Mouse (Mus musculus) midbrain, embryonic 15.5 days (tissue): ENCODE results near the gene Polr1c. TPM values are rescaled to one million over a fixed set of nuclear protein-coding genes. Genes with fewer than 3 reads are reported as not detected.

Experiments used
- ATAC-seq: fragments of 200-750 bp; cut with Nextera tagmentation; replicated peaks from 2 replicates; pipeline ENCODE4 v1.8.0; 2017; ENCODE audit warnings: moderate TSS enrichment
- H3K27ac ChIP-seq: fragments of 300-500 bp; sonication (generic); 2 replicates; pipeline ENCODE4 v1.5.1; 2015; ENCODE audit warnings: mild to moderate bottlenecking, inconsistent platforms
- H3K27me3 ChIP-seq: fragments of 300-500 bp; sonication (generic); replicated peaks from 2 replicates; pipeline ENCODE4 v1.6.1; 2015; ENCODE audit warnings: inconsistent platforms
- H3K36me3 ChIP-seq: fragments of 300-500 bp; sonication (generic); replicated peaks from 2 replicates; pipeline ENCODE4 v1.6.1; 2015; ENCODE audit warnings: inconsistent platforms
- H3K4me1 ChIP-seq: fragments of 300-500 bp; sonication (generic); 2 replicates; pipeline ENCODE4 v1.6.1; 2015; ENCODE audit warnings: inconsistent platforms
- H3K4me2 ChIP-seq: fragments of 300-500 bp; sonication (generic); 2 replicates; pipeline ENCODE4 v1.6.1; 2015; ENCODE audit warnings: inconsistent platforms, mild to moderate bottlenecking, moderate library complexity
- H3K4me3 ChIP-seq: fragments of 300-500 bp; sonication (generic); 2 replicates; pipeline ENCODE4 v1.5.1; 2015; ENCODE audit warnings: mild to moderate bottlenecking, inconsistent platforms
- H3K9ac ChIP-seq: fragments of 300-500 bp; sonication (generic); 2 replicates; pipeline ENCODE4 v1.6.1; 2015; ENCODE audit warnings: mild to moderate bottlenecking, inconsistent platforms
- H3K9me3 ChIP-seq: fragments of 300-500 bp; sonication (generic); 2 replicates; pipeline ENCODE4 v1.6.1; 2016; ENCODE audit warnings: inconsistent platforms
- WGBS: fragments of 180-500 bp; shearing (Covaris S2); methylation state at CpG from one replicate; pipeline ENCODE4 v1.1.7; 2015; ENCODE audit warnings: mixed read lengths; 5-methylcytosine and 5-hydroxymethylcytosine counted together
- polyA plus RNA-seq: library from polyadenylated mRNA; unstranded; fragments of >200 nt; fragmentation: Nextera tagmentation; extraction: Ambion mirVana; gene quantifications from 2 replicates; pipeline ENCODE4 v1.2.1, GENCODE M21; 2015

Gene Polr1c
- polyA plus RNA-seq, 1 experiment from 2014 or later: 71.6 TPM

DNA sequence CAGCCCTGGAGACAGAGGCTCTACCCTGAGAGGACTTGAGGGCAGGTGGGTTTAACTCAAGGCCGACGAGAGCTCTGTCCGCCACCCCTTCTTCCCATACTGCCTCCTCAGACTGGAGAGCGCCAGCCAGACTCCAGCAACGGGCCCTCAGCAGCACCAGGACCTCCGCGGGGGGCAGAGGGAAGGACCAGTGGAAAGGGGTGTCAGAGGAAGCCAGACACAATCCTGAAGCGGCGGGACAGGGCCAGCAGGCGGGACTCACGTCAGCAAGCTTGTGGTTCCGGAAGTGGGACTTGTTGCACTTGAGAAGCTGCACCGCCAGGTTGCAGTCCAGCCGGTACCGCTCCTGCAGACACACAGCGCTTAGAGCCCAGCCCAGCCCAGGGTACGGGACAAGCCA, 11.8 kb upstream of the Polr1c start:
- no peak overlapping the region for H3K4me3 ChIP-seq
- 90% methylated on average over 17 of the region's 17 CpGs for WGBS
- H3K9ac ChIP-seq: no peak overlapping the region
- H3K9me3 ChIP-seq: no peaks in the 10 kb centered on the region
- ATAC-seq: no peak
- H3K27ac ChIP-seq: no peak overlapping the region
- H3K4me1 ChIP-seq: peaks cover 14% of the 10 kb centered on the region
- H3K36me3 ChIP-seq: peaks cover 2% of the 10 kb centered on the region; the same call in 1 of the 2 replicates
- no peak overlapping the region for H3K4me2 ChIP-seq
- 0 out of 2 replicates have a peak, but pooled peaks cover 3% of the 10 kb centered on the region for H3K27me3 ChIP-seq

DNA sequence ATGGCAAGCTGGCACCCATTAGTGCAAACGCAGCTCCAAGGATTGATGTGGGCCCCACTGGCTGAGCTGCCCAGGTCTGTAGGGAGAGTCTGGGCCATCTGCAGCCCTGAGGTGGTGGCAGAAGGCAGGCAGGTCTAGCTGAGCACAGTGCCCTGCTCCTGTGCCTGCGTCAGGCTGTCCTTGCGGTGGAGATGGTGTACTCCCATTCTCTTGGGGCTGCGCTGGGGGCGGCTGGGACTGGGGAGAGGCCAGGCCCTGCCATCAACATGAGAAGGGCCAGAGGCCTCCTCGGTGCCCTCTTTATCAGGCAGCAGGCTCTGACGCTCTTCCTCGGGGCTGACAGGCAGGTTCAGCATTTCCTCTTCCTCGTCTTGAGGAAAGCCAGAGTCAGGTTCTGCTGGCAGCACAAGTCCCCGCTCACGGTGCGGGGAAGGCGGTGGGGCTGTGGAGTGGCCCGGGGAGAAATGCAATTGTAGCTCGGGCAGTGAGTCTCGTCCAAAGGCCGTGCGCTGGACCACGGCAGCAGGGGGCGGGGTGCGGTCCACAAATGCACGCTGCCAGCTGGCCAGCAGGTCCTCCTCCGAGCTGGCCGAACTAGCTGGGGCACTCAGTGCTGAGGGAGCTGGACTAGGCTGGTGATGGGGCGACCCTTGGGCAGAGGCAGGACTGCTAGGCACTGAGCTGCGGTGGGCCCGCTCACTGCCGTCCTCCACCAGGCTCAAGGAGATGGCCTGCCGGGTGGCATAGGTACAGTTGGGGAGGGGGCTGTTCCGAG, 10.6 kb upstream of the Polr1c start:
- Histone ChIP-seq H3K4me3 (no peak overlapping the region), H3K4me1 (peaks cover 19% of the 10 kb centered on the region), H3K36me3 (peaks cover 2% of the 10 kb centered on the region; the same call in 1 of the 2 replicates), H3K27ac (no peak overlapping the region), H3K27me3 (0 out of 2 replicates have a peak, but pooled peaks cover 3% of the 10 kb centered on the region), H3K9ac (no peak overlapping the region), H3K4me2 (no peak overlapping the region), H3K9me3 (no peaks in the 10 kb centered on the region)
- ATAC-seq: no peak
- WGBS: 81% methylated on average over 30 of the region's 30 CpGs

DNA sequence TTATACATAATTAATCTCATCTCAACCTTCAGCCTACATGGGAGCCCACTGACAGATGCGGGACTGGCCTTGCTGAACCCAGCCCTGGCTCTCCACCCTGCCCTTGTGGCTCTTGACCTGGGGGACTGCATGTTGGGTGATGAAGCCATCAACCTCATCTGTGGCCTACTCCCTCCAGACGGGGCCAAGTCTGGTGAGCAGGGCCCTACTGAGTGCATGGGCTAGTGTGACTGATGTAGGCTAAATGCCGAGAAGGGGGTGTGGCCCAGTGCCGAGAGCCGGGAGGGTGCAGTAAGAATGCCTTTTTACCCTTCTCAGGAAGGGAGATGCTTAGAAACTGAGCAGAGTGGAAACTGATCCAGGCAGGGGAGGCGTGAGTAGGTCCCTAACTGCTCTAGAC, 7.3 kb upstream of the Polr1c start:
- peak overlapping the region; percentile 66 for H3K4me2 ChIP-seq
- 27% methylated on average over 6 of the region's 6 CpGs for WGBS
- peaks cover 25% of the 10 kb centered on the region for H3K4me1 ChIP-seq
- H3K27me3 ChIP-seq: 0 out of 2 replicates have a peak, but pooled peaks cover 3% of the 10 kb centered on the region
- no peak overlapping the region for H3K27ac ChIP-seq
- H3K9me3 ChIP-seq: no peaks in the 10 kb centered on the region
- H3K9ac ChIP-seq: peak overlapping the region; percentile 96
- peaks cover 24% of the 10 kb centered on the region for H3K36me3 ChIP-seq
- ATAC-seq: no peak
- peak overlapping the region; percentile 78 for H3K4me3 ChIP-seq

GRCm38 (mm10) chr17:46254106-46254505, 6.3 kb upstream of the Polr1c start:
- peaks cover 31% of the 10 kb centered on the region for H3K36me3 ChIP-seq
- peak; percentile 40 for ATAC-seq
- WGBS: under 1% methylated on average over 54 of the region's 54 CpGs

DNA sequence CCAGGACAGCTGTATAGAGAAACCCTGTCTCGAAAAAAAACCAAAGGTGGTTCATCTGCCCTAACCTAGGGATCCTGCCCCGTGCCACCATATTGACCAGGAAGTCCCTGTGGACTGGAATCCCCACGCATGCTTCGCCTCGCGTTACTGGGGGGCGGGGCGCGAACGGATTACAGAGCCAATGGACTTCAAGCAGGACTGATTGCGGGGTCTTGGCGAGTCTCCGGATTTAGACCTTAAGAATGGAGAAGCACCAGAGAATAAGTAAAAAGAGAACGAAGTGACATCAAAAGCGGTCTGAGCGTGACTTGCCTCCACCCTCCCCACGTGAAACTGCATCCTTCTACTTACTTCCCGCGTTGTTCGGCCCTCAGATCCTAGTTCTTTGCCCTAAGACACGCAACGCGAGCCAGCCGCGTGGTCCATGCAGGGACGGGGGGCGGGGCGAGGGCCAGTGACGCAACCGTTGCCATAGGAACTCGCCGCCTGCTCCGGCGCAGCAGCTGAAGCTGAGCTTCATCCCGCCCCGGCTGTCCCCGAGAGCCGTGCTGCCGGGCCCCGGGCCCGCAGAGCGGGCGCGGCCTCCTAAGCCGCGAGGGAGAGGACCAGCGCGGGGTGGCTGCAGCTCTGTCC, 5.7 kb upstream of the Polr1c start, which contains the start of gene Lrrc73:
Lrrc73 (plus strand) TSS at position 80 of the 633 bp plus-strand sequence.
- peaks cover 29% of the 10 kb centered on the region for H3K36me3 ChIP-seq
- H3K4me1 ChIP-seq: peaks cover 37% of the 10 kb centered on the region
- H3K9ac ChIP-seq: peak within 1 kb of the TSS; percentile 96
- H3K4me3 ChIP-seq: peak within 1 kb of the TSS; percentile 78
- no peaks in the 10 kb centered on the region for H3K9me3 ChIP-seq
- H3K27ac ChIP-seq: peak within 1 kb of the TSS; percentile 85
- peak; percentile 91 for ATAC-seq
- H3K4me2 ChIP-seq: peak within 1 kb of the TSS; percentile 66
- 2% methylated on average over 43 of the region's 48 CpGs for WGBS
- 0 out of 2 replicates have a peak, but pooled peaks cover 3% of the 10 kb centered on the region for H3K27me3 ChIP-seq

More at GRCm38 (mm10) chr17:46254106-46254505, 6.3 kb upstream of the Polr1c start:
- Histone ChIP-seq H3K4me1 (peaks cover 32% of the 10 kb centered on the region), H3K9ac (peak overlapping the region; percentile 96), H3K9me3 (no peaks in the 10 kb centered on the region), H3K27ac (peak overlapping the region; percentile 85), H3K4me2 (peak overlapping the region; percentile 66), H3K27me3 (0 out of 2 replicates have a peak, but pooled peaks cover 3% of the 10 kb centered on the region), H3K4me3 (peak overlapping the region; percentile 78)

DNA sequence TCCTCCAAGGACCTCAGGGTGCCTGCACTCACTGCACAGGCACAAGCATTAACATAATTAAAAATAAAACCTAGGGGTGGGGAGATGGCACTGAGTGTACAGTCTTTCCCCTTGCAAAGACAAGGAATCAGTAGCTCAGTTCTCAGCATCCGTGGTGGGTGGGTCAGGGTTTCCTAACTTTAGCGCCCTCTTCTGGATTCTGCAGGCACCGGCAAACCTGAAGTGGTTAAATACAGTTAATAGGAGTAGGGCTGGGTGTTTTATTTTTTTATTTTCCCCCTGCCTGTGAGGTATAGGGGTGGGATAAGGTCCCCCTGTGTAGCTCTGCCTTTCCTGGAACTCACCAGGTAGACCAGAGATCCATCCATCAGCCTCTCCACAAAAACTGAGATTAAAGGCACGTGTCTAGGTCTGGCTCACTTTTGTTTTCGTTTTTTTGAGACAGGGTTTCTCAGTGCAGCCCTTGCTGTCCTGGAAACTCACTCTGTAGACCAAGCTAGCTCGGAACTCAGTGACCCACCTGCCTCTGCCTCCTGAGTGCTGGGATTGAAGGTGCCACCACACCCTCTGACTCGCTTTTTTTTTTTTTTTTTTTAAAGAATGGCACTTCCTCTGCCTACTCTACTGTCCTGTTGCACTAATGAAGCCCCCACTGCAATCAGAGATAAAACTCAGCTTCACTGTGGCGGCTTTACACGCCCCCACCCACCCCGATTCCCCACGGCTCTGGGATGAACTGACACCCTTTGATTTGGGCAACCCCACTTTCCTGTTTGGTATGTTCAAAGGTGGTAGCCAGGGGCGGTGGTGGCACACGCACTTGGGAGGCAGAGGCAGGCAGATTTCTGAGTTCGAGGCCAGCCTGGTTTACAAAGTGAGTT, 5.0 kb upstream of the Polr1c start:
- H3K36me3 ChIP-seq: peaks cover 29% of the 10 kb centered on the region
- peak overlapping the region; percentile 85 for H3K27ac ChIP-seq
- peak overlapping the region; percentile 66 for H3K4me2 ChIP-seq
- peaks cover 40% of the 10 kb centered on the region for H3K4me1 ChIP-seq
- H3K27me3 ChIP-seq: 0 out of 2 replicates have a peak, but pooled peaks cover 3% of the 10 kb centered on the region
- WGBS: 57% methylated on average over 14 of the region's 14 CpGs
- H3K9me3 ChIP-seq: no peaks in the 10 kb centered on the region
- ATAC-seq: no peak
- H3K4me3 ChIP-seq: peak overlapping the region; percentile 78
- H3K9ac ChIP-seq: peak overlapping the region; percentile 96; the same call in 1 of the 2 replicates

DNA sequence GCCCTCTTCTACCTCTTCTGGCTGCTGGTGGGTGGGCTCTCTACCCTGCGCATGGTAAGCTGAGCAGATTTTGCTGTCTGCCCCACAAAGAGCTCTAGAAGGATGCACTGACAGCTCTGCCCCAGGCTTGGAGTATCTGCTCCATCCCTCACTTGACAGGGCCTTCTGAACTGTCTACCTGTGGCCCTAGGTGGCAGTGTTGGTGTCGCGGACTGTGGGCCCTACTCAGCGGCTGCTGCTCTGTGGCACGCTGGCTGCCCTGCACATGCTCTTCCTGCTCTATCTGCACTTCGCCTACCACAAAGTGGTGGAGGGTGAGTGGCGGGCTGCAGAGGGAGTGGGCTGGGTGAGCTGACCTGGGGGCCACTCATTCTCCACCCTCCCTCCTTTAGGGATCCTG, 3.3 kb upstream of the Polr1c start:
- WGBS: 81% methylated on average over 7 of the region's 7 CpGs
- ATAC-seq: no peak
- Histone ChIP-seq H3K36me3 (peaks cover 29% of the 10 kb centered on the region), H3K9me3 (no peaks in the 10 kb centered on the region), H3K4me1 (peaks cover 50% of the 10 kb centered on the region), H3K4me2 (no peak overlapping the region), H3K27me3 (0 out of 2 replicates have a peak, but pooled peaks cover 3% of the 10 kb centered on the region), H3K9ac (no peak overlapping the region), H3K27ac (no peak overlapping the region), H3K4me3 (no peak overlapping the region)

DNA sequence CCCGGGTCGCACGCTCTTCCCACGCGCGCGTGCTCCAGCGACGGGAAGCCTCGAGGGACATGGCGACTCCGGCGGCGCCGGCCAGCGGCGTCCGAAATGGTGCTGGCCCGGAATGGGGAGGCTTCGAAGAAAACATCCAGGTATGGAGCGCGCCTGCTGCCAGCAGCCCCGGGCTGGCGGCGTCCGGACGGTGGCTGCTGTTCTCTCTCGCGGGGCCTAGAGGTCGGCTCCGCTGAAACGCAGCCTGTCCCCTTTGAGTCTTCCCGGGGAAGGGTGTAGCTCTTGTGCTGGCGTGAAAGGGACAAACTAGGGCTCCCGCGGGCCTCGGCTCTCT, 302 bp upstream of the Polr1c start:
- H3K9me3 ChIP-seq: no peaks in the 10 kb centered on the region
- H3K27ac ChIP-seq: peak overlapping the region; percentile 83
- no peaks in the 10 kb centered on the region for H3K27me3 ChIP-seq
- ATAC-seq: no peak; the same call in none of the 2 replicates
- H3K9ac ChIP-seq: peak overlapping the region; percentile 96
- H3K4me3 ChIP-seq: peak overlapping the region; percentile 88
- H3K36me3 ChIP-seq: peaks cover 54% of the 10 kb centered on the region
- under 1% methylated on average over 37 of the region's 37 CpGs for WGBS
- H3K4me2 ChIP-seq: peak overlapping the region; percentile 79
- H3K4me1 ChIP-seq: peaks cover 29% of the 10 kb centered on the region

DNA sequence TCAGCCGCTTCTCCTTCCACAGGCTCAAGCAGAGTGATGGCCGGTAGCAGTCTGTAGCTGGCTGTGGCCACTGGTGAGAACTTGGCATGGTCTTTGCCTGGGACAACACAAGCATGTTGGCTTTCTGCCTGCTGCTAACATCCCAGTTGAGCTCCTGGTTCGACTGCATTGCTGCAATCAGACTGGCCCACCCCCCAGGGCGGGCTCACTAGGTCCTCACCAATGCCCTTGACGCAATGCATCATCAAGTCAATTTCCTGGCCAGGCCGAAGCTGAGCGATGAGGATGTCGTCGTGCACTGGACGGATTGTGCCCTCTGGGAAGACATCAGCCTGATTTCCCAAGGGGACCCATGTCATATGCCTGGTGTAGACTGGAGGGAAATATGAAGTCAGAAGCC, 3.3 kb downstream of the Polr1c start:
- Histone ChIP-seq H3K36me3 (peaks cover 58% of the 10 kb centered on the region), H3K4me3 (no peak overlapping the region), H3K9me3 (no peaks in the 10 kb centered on the region), H3K27me3 (no peaks in the 10 kb centered on the region), H3K9ac (no peak overlapping the region), H3K4me1 (peaks cover 25% of the 10 kb centered on the region), H3K27ac (no peak overlapping the region), H3K4me2 (no peak overlapping the region)
- ATAC-seq: no peak
- WGBS: 78% methylated on average over 10 of the region's 10 CpGs

- no peaks in the 10 kb centered on the region for H3K27me3 ChIP-seq
- H3K36me3 ChIP-seq: peaks cover 65% of the 10 kb centered on the region
- H3K9ac ChIP-seq: no peak overlapping the region
- no peak overlapping the region for H3K27ac ChIP-seq
- H3K4me1 ChIP-seq: peaks cover 15% of the 10 kb centered on the region
- WGBS: 79% methylated on average over 2 of the region's 2 CpGs
- no peak overlapping the region for H3K4me2 ChIP-seq
- no peaks in the 10 kb centered on the region for H3K9me3 ChIP-seq
- H3K4me3 ChIP-seq: no peak overlapping the region
- no peak for ATAC-seq
Observed at GRCm38 (mm10) chr17:46243624-46244023, 4.2 kb downstream of the Polr1c start.

GRCm38 (mm10) chr17:46242993-46243392, 4.9 kb downstream of the Polr1c start:
- H3K9ac ChIP-seq: no peak overlapping the region
- ATAC-seq: no peak
- WGBS: 95% methylated on average over 4 of the region's 4 CpGs
- H3K27ac ChIP-seq: no peak overlapping the region
- H3K27me3 ChIP-seq: no peaks in the 10 kb centered on the region
- H3K9me3 ChIP-seq: no peaks in the 10 kb centered on the region
- H3K4me1 ChIP-seq: peaks cover 12% of the 10 kb centered on the region
- H3K4me3 ChIP-seq: no peak overlapping the region
- H3K4me2 ChIP-seq: no peak overlapping the region
- peaks cover 65% of the 10 kb centered on the region for H3K36me3 ChIP-seq

- ATAC-seq: no peak
- Histone ChIP-seq H3K27ac (no peak overlapping the region), H3K36me3 (peaks cover 69% of the 10 kb centered on the region), H3K9me3 (no peaks in the 10 kb centered on the region), H3K4me1 (peaks cover 12% of the 10 kb centered on the region), H3K4me2 (no peak overlapping the region), H3K27me3 (no peaks in the 10 kb centered on the region), H3K4me3 (no peak overlapping the region), H3K9ac (no peak overlapping the region)
- 92% methylated on average over 13 of the region's 13 CpGs for WGBS
Observed at GRCm38 (mm10) chr17:46242274-46242673, 5.6 kb downstream of the Polr1c start.
